Mouse (Mus musculus) G1E (cell line): Measurements from ENCODE around the gene Cdc42ep1. TPM values are rescaled to one million over a fixed set of nuclear protein-coding genes. Genes with fewer than 3 reads are reported as not detected.

Experiments used
- ATAC-seq: 2 replicates; pipeline ENCODE4 v1.8.0; 2016; ENCODE audit warnings: mild to moderate bottlenecking; ENCODE audit not compliant: insufficient number of reproducible peaks, poor library complexity, low FRiP score, severe bottlenecking; ENCODE audit errors: extremely low read depth
- DNase-seq: peaks from one replicate; pipeline ENCODE4 v3.0.0; 2012; ENCODE audit warnings: low spot score
- H3K27me3 ChIP-seq: 2 replicates; pipeline ENCODE4 v1.6.1; 2012; ENCODE audit warnings: mild to moderate bottlenecking, low read length, inconsistent platforms; ENCODE audit not compliant: insufficient read depth
- H3K36me3 ChIP-seq: replicated peaks from 2 replicates; pipeline ENCODE3; 2012; ENCODE audit warnings: mild to moderate bottlenecking, inconsistent platforms
- H3K4me1 ChIP-seq: 2 replicates; pipeline ENCODE4 v1.6.1; 2012; ENCODE audit warnings: low read depth, low read length, inconsistent platforms, mixed read lengths; ENCODE audit not compliant: insufficient read depth
- H3K4me3 ChIP-seq: 2 replicates; pipeline ENCODE4 v1.5.1; 2012; ENCODE audit warnings: low read depth, mild to moderate bottlenecking, inconsistent platforms, low read length, moderate library complexity, mixed read lengths
- H3K9me3 ChIP-seq: replicated peaks from 2 replicates; pipeline ENCODE4 v1.6.1; 2012; ENCODE audit warnings: inconsistent platforms
- CTCF ChIP-seq: IDR thresholded peaks from 2 replicates; pipeline ENCODE4 v1.5.1; 2012; ENCODE audit warnings: low read depth, low read length, inconsistent platforms, mixed read lengths
- GATA1 ChIP-seq: IDR thresholded peaks from 2 replicates; pipeline ENCODE4 v1.6.1; 2012; ENCODE audit warnings: borderline replicate concordance, low read length, inconsistent platforms, mixed read lengths
- GATA2 ChIP-seq: IDR thresholded peaks from 2 replicates; pipeline ENCODE4 v1.6.1; 2012; ENCODE audit warnings: low read depth, low read length, inconsistent platforms, borderline replicate concordance
- POLR2AphosphoS5 ChIP-seq: IDR thresholded peaks from 2 replicates; pipeline ENCODE4 v1.6.1; 2012; ENCODE audit warnings: low read depth, low read length, inconsistent platforms; ENCODE audit not compliant: insufficient replicate concordance
- TAL1 ChIP-seq: conservative IDR thresholded peaks from 2 replicates; pipeline ENCODE4 v1.6.1; 2012; ENCODE audit warnings: low read depth, low read length, inconsistent platforms, mixed read lengths
- polyA plus RNA-seq: library from polyadenylated mRNA; stranded (reverse); fragments of >175 nt; gene quantifications from 2 replicates; pipeline ENCODE4 v1.2.3, GENCODE M21; 2012
- total RNA-seq, 2 experiments: library from RNA; stranded (forward) in 1 of 2; stranded (reverse) in 1 of 2; fragments of 200-1000 nt in 1 of 2; fragments of >200 nt in 1 of 2; fragmentation: Nextera tagmentation in 1 of 2; gene quantifications; 2 replicates each; pipeline ENCODE4 v1.2.3; 2014 to 2017

Gene Cdc42ep1
- total and polyA plus RNA-seq, 3 experiments: 0.11 TPM; not detected in 2

DNA sequence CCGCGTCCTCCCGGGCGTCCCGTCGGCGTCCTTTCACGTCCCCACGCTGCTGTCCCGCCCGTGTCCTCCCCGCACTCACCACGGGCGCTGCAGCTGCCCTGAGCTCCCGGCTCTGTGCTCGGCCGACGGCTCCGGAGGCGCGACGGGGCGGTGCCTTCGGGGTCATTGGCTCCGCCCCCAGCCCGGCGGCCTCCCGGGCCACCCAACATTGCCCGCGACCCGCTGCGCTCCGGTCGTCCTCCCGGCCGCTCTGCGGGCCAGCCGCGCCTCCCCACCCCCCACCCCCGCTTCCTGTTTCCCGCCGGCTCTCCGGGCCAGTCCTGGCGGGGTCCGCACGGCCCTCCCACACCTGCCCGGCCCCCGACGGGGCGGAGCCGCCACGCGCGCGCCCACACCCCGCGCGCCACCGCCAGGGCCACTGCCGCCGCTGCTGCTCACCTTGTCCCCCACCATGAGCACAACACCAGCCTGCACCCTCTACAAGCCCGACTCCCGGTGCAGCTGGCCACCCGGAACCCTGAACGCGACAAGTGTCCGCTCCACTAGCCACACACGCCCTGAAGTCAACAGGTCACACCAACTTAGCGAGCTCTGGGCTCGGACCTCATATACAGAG is 39.5 kb upstream of the Cdc42ep1 start, which contains the start of gene Card10:
Gene Card10, minus strand, starts transcription at position 267 of the 616 bp plus-strand sequence.
- DNase-seq (no peak), ATAC-seq (no peak)
- Histone ChIP-seq H3K4me1 (no peaks in the 10 kb centered on the region), H3K27me3 (peaks cover 10% of the 10 kb centered on the region; the same call in 1 of the 2 replicates), H3K4me3 (0 out of 2 replicates have a peak within 1 kb of the TSS, but pooled peaks have one; percentile 4), H3K36me3 (no peaks in the 10 kb centered on the region), H3K9me3 (peaks cover 10% of the 10 kb centered on the region)
- no peak for TF ChIP-seq TAL1
- no peak for TF ChIP-seq CTCF
- TF ChIP-seq POLR2AphosphoS5: no peak
- no peak for TF ChIP-seq GATA2
- no peak for TF ChIP-seq GATA1

GRCm38 (mm10) chr15:78803499-78803900 is 38.9 kb upstream of the Cdc42ep1 start:
- H3K9me3 ChIP-seq: peaks cover 10% of the 10 kb centered on the region
- DNase-seq (no peak), ATAC-seq (no peak)
- peaks cover 14% of the 10 kb centered on the region; the same call in 1 of the 2 replicates for H3K27me3 ChIP-seq
- TF ChIP-seq POLR2AphosphoS5 (no peak), GATA1 (no peak), CTCF (no peak), GATA2 (no peak), TAL1 (no peak)
- H3K4me1 ChIP-seq: no peaks in the 10 kb centered on the region
- H3K36me3 ChIP-seq: no peaks in the 10 kb centered on the region
- no peak overlapping the region for H3K4me3 ChIP-seq

DNA sequence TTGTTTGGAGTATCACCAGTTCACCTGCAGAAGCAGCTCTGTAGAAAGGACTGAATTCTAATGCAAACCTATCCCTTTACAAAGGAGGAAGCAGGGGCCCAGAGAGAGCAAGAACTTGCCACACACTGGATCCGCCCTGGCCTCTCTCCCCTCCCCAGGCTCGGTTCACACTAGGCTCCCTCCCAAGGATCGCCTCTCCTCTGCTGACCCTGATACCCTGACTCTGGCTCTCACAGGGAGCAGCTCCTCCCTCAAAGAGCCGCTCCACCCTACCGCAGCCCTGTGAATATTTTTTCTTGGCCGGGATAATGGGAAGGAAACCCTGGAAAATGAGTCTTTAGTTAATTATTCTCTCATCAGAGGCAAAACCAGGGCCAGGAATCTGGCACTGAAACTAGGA is 38.1 kb upstream of the Cdc42ep1 start:
- no peak for TF ChIP-seq GATA2
- TF ChIP-seq TAL1: no peak
- no peak for TF ChIP-seq POLR2AphosphoS5
- no peak for TF ChIP-seq GATA1
- TF ChIP-seq CTCF: no peak
- Histone ChIP-seq H3K4me3 (no peak overlapping the region), H3K9me3 (peaks cover 10% of the 10 kb centered on the region), H3K27me3 (peaks cover 12% of the 10 kb centered on the region; the same call in 1 of the 2 replicates), H3K4me1 (no peaks in the 10 kb centered on the region), H3K36me3 (no peaks in the 10 kb centered on the region)
- DNase-seq: no peak
- no peak for ATAC-seq

- Histone ChIP-seq H3K4me1 (no peaks in the 10 kb centered on the region), H3K9me3 (peaks cover 10% of the 10 kb centered on the region), H3K36me3 (no peaks in the 10 kb centered on the region), H3K4me3 (no peak overlapping the region), H3K27me3 (peaks cover 15% of the 10 kb centered on the region; the same call in 1 of the 2 replicates)
- DNase-seq (no peak), ATAC-seq (no peak)
- no peak for TF ChIP-seq POLR2AphosphoS5
- TF ChIP-seq GATA1: no peak
- no peak for TF ChIP-seq TAL1
- TF ChIP-seq GATA2: no peak
- TF ChIP-seq CTCF: no peak
Measured at GRCm38 (mm10) chr15:78805351-78805750, 37.1 kb upstream of the Cdc42ep1 start.

DNA sequence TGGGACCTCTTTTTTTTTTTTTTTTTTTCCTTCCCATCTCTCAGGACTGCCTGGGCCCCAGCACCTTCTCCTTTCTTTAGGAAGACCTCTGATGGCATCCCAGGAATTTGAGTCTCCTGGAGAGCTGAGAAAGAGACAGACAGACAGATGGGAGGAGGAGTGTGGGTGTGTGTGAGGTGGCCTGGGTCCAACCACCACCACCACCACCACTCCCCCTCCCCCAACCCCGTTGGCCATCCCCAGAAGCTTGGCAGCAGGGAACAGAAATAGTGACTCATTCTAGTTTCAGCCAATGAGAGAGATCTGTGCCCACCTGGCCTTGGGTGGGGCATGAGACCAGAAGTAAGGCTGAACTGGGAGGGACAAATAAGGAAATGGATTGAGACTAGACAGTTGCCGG is 35.8 kb upstream of the Cdc42ep1 start:
- Histone ChIP-seq H3K9me3 (peaks cover 10% of the 10 kb centered on the region), H3K4me3 (no peak overlapping the region), H3K27me3 (peaks cover 17% of the 10 kb centered on the region; the same call in 1 of the 2 replicates), H3K4me1 (no peaks in the 10 kb centered on the region), H3K36me3 (no peaks in the 10 kb centered on the region)
- DNase-seq: no peak
- no peak for ATAC-seq
- TF ChIP-seq TAL1 (no peak), POLR2AphosphoS5 (no peak), GATA1 (no peak), CTCF (no peak), GATA2 (no peak)

GRCm38 (mm10) chr15:78807141-78807540 is 35.3 kb upstream of the Cdc42ep1 start:
- Histone ChIP-seq H3K4me1 (no peaks in the 10 kb centered on the region), H3K4me3 (no peak overlapping the region), H3K27me3 (peaks cover 17% of the 10 kb centered on the region; the same call in 1 of the 2 replicates), H3K9me3 (peaks cover 9% of the 10 kb centered on the region), H3K36me3 (no peaks in the 10 kb centered on the region)
- DNase-seq (no peak), ATAC-seq (no peak)
- TF ChIP-seq GATA1 (no peak), CTCF (no peak), POLR2AphosphoS5 (no peak), GATA2 (no peak), TAL1 (no peak)
